Mouse (Mus musculus) megakaryocyte, adult 5-6 weeks (primary cell): Measurements from ENCODE around the gene Ascc2. TPM values are rescaled to one million over a fixed set of nuclear protein-coding genes. Genes with fewer than 3 reads are reported as not detected.

Experiments
- ATAC-seq: 2 replicates; pipeline ENCODE4 v1.8.0; 2016; ENCODE audit warnings: mild to moderate bottlenecking, inconsistent platforms; ENCODE audit not compliant: poor library complexity, severe bottlenecking
- total RNA-seq, 2 experiments: library from RNA; stranded (forward) in 1 of 2; stranded (reverse) in 1 of 2; fragments of 153-499, 151-499 nt in 1 of 2; fragments of 221-1000, 200-1000 nt in 1 of 2; gene quantifications; 2 replicates each; pipeline versions ENCODE4 v1.2.3 to v1.2.4; 2015 to 2017

Gene Ascc2
- total RNA-seq, 2 experiments from 2014 or later, result 14.6 to 16.0 TPM

DNA sequence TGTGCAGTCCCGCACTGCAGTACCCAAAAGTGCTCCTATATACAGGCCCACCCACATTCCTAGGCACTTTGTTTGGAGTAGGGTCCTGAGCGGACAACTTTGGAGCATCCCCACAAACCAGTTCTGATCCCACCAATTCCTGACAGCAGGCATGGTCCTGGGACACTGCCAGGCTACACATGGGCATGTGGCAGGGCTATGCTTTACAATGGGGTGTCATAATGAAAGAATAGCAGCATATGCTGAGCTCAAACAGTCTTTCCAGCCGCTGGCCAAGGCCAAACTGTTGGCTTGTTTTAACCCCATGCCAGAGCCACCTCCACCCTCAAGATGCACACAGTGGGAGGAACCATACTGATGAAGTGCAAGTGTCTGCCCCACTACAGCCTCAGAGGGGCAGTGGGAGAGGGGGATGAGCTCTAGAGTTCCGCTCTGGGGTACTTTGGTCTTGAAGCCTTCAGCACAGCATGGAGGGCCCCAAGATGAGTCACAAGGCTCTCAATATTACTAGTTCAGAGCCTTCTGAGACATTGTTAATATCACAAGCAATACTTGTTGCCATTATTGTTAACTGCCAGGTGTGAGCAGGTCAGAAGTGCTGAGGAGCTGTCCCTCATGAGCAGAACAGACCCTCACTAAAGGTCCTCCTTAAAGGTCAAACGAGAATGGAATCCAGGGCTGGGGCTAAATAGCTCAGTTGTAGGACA lies 79.1 kb downstream of the Ascc2 start:
- no peak for ATAC-seq

GRCm38 (mm10) chr11:4718548-4718947 lies 81.0 kb downstream of the Ascc2 start:
- no peak for ATAC-seq

DNA sequence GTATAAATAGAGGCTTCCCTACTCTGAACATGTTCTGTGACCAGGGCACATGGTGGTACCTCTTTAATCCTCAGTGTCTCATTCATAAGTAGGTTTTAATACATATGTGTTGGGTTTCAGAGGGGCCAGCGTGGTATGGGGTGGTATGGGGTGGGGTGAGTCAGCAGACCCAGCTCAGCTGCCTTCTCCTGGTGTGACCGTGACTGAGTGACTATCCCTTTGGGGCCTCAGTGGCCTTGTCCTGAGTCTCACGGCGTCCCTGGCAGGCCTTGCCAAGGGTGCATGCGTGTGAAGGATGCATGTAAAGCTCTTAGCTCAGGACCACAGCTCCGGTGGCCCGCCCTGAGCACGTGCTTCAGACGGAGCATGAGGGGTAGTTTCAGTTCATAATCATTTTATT lies 82.4 kb downstream of the Ascc2 start:
- ATAC-seq, result no peak

DNA sequence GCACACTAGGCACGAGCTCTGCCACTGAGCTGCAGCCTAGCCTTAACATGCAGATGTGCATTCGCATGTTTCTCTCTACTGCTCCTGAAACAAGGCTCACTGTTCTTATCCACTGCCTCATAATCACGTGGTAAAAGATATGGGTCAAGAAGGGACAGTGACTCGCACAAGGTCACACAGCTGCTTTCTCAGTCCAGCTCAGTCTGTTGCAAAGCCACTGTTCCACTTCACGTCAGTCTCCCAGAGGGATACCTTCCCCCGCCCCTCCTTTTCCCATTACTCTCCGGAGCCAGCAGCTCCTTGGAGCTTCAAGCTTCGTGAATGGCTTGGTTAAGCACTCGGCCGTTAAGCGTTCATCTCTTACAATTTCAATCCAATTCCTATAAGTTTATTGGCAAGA lies 82.8 kb downstream of the Ascc2 start:
- ATAC-seq, result no peak

- no peak for ATAC-seq
Measured at GRCm38 (mm10) chr11:4720900-4721580, 83.5 kb downstream of the Ascc2 start.

- ATAC-seq, result no peak
Measured at GRCm38 (mm10) chr11:4721728-4722127, 84.2 kb downstream of the Ascc2 start.

GRCm38 (mm10) chr11:4729603-4730002 lies 92.1 kb downstream of the Ascc2 start:
- ATAC-seq, result no peak

GRCm38 (mm10) chr11:4730096-4730495 lies 92.5 kb downstream of the Ascc2 start:
- no peak for ATAC-seq

- ATAC-seq, result no peak
Measured at GRCm38 (mm10) chr11:4730913-4731312, 93.4 kb downstream of the Ascc2 start.

DNA sequence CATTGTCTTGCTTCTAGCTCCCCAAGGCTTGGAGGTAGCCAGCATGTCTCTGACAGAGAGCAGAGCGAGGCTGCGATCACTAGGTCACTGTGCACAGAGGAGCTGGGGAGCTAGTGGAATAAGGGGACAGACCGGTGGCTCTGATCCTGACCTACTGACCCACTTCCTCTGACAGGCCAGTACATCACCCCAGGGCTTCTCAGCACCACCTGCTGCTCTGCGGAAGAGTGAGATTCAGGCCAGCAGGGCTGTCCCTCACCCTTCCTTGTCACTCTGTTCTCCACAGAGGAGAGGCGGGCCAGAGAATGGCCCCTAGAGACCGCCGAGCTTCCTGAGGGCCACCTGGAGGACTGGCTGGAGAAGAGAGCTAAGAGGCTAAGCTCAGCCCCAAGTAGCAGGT lies 94.2 kb downstream of the Ascc2 start:
- ATAC-seq, result no peak

GRCm38 (mm10) chr11:4734179-4734578 lies 96.6 kb downstream of the Ascc2 start:
- ATAC-seq, result no peak

Other genes with a start within 250 kb of the Ascc2 start
- not detected in 2 replicates for gene Hormad2, start 196.6 kb upstream of the Ascc2 start, total RNA-seq (2015)
- gene Hormad2, start 196.6 kb upstream of the Ascc2 start, total RNA-seq (2017), result not detected in 2 replicates
- 44.1 and 47.0 TPM in 2 replicates for gene Mtmr3, start 42.9 kb upstream of the Ascc2 start, total RNA-seq (2015)
- 71.1 and 77.2 TPM in 2 replicates for gene Mtmr3, start 42.9 kb upstream of the Ascc2 start, total RNA-seq (2017)
- not detected in 2 replicates for gene Gm11032, start 17.7 kb upstream of the Ascc2 start, total RNA-seq (2015)
- gene Gm11032, start 17.7 kb upstream of the Ascc2 start, total RNA-seq (2017), result not detected in 2 replicates
- 135 and 148 TPM in 2 replicates for gene Uqcr10, start 66.6 kb downstream of the Ascc2 start, total RNA-seq (2015)
- gene Uqcr10, start 66.6 kb downstream of the Ascc2 start, total RNA-seq (2017), result 73.7 and 87.8 TPM in 2 replicates
- gene Zmat5, start 66.9 kb downstream of the Ascc2 start, total RNA-seq (2015), result 35.2 and 45.0 TPM in 2 replicates
- gene Zmat5, start 66.9 kb downstream of the Ascc2 start, total RNA-seq (2017), result 11.7 and 12.5 TPM in 2 replicates
- gene Cabp7, start 109.0 kb downstream of the Ascc2 start, total RNA-seq (2015), result not detected in 2 replicates
- not detected in 2 replicates for gene Cabp7, start 109.0 kb downstream of the Ascc2 start, total RNA-seq (2017)
- gene Nf2, start 211.8 kb downstream of the Ascc2 start, total RNA-seq (2015), result 12.4 and 12.6 TPM in 2 replicates
- gene Nf2, start 211.8 kb downstream of the Ascc2 start, total RNA-seq (2017), result 36.7 and 55.3 TPM in 2 replicates
- 1.8 and 3.1 TPM in 2 replicates for gene Nipsnap1, start 236.2 kb downstream of the Ascc2 start, total RNA-seq (2015)
- 3.9 and 5.9 TPM in 2 replicates for gene Nipsnap1, start 236.2 kb downstream of the Ascc2 start, total RNA-seq (2017)